Mouse (Mus musculus) small intestine, adult 2 months (tissue): ENCODE measurements around the gene Tmem88b.

Experiments
- CTCF ChIP-seq: fragments of 200-500 bp; IDR thresholded peaks from 2 replicates; pipeline ENCODE4 v1.5.1; 2012; ENCODE audit warnings: low read depth, mild to moderate bottlenecking, control low read depth, inconsistent platforms, low read length, moderate library complexity, mixed read lengths; ENCODE audit not compliant: insufficient replicate concordance, insufficient read length; ENCODE audit errors: extremely low read depth
- POLR2A ChIP-seq: fragments of 200-500 bp; IDR thresholded peaks from 2 replicates; pipeline ENCODE4 v1.6.1; 2012; ENCODE audit warnings: low read depth, mild to moderate bottlenecking, control low read depth, inconsistent platforms, low read length, moderate library complexity

DNA sequence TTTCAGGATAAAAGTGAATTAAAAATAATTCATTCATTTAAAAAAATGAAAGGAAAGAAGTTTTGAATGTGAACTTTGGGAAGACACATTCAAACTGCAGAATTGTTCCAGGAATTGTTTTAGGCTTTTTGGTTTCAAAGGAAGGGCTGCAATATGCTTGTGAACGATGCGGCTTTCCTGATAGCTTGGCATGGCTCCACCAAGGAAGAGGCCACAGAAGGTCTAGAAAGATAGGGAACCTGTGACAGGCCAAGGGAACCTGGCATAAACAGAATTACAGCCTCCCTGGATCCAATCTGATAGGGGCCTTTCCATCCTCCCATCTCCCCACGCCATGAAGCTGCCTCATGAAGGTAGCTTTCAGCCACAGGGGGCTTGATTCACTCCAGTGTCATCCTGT lies 2.6 kb upstream of the Tmem88b start:
- no peak for TF ChIP-seq CTCF
- TF ChIP-seq POLR2A: no peak
